Mouse (Mus musculus): ENCODE data around the gene Nol12. TPM values are rescaled to one million over a fixed set of nuclear protein-coding genes. Genes with fewer than 3 reads are reported as not detected.

Nol12 gene
- polyA plus RNA-seq, 1 experiment from 2014 or later, result 53.8 TPM

- Histone ChIP-seq H3K4me2 (replicated peaks) (no peak overlapping the region), H3K27ac (no peak overlapping the region), H3K9ac (no peak overlapping the region), H3K36me3 (peaks cover 61% of the 10 kb centered on the region), H3K4me3 (no peak overlapping the region), H3K9me3 (replicated peaks) (no peaks in the 10 kb centered on the region), H3K4me1 (peaks cover 20% of the 10 kb centered on the region), H3K27me3 (no peaks in the 10 kb centered on the region)
- ATAC-seq (ENCODE audit: low FRiP score), result no peak
- 89% methylated on average over 14 of the region's 14 CpGs for WGBS
Measured at GRCm38 (mm10) chr15:78989152-78990092, 54.7 kb downstream of the Nol12 start.

- ATAC-seq (ENCODE audit: low FRiP score), result no peak
- H3K27me3 ChIP-seq, result no peaks in the 10 kb centered on the region
- no peak overlapping the region for H3K4me2 ChIP-seq (replicated peaks)
- no peak overlapping the region for H3K27ac ChIP-seq
- peaks cover 66% of the 10 kb centered on the region for H3K36me3 ChIP-seq
- H3K9me3 ChIP-seq (replicated peaks), result no peaks in the 10 kb centered on the region
- 97% methylated on average over 9 of the region's 9 CpGs for WGBS
- H3K9ac ChIP-seq, result no peak overlapping the region
- peaks cover 13% of the 10 kb centered on the region for H3K4me1 ChIP-seq
- no peak overlapping the region for H3K4me3 ChIP-seq
Measured at GRCm38 (mm10) chr15:78990093-78990463, 55.3 kb downstream of the Nol12 start.

GRCm38 (mm10) chr15:78990970-78991525 is 56.3 kb downstream of the Nol12 start:
- Histone ChIP-seq H3K4me2 (replicated peaks) (no peak overlapping the region), H3K27ac (no peak overlapping the region), H3K36me3 (peaks cover 75% of the 10 kb centered on the region), H3K27me3 (no peaks in the 10 kb centered on the region), H3K4me3 (no peak overlapping the region), H3K9me3 (replicated peaks) (no peaks in the 10 kb centered on the region), H3K4me1 (peaks cover 13% of the 10 kb centered on the region), H3K9ac (no peak overlapping the region)
- no peak for ATAC-seq (ENCODE audit: low FRiP score)
- 95% methylated on average over 25 of the region's 25 CpGs for WGBS

- peaks cover 84% of the 10 kb centered on the region for H3K36me3 ChIP-seq
- no peak overlapping the region for H3K4me3 ChIP-seq
- no peak overlapping the region for H3K4me2 ChIP-seq (replicated peaks)
- H3K9ac ChIP-seq, result no peak overlapping the region
- no peaks in the 10 kb centered on the region for H3K27me3 ChIP-seq
- no peaks in the 10 kb centered on the region for H3K9me3 ChIP-seq (replicated peaks)
- no peak for ATAC-seq (ENCODE audit: low FRiP score)
- 94% methylated on average over 7 of the region's 7 CpGs for WGBS
- peaks cover 10% of the 10 kb centered on the region for H3K4me1 ChIP-seq
- H3K27ac ChIP-seq, result no peak overlapping the region
Measured at GRCm38 (mm10) chr15:78992235-78992634, 57.5 kb downstream of the Nol12 start.

- ATAC-seq (ENCODE audit: low FRiP score), result no peak
- Histone ChIP-seq H3K9ac (no peak overlapping the region), H3K4me2 (replicated peaks) (no peak overlapping the region), H3K27ac (no peak overlapping the region), H3K4me3 (no peak overlapping the region), H3K36me3 (peaks cover 87% of the 10 kb centered on the region), H3K9me3 (replicated peaks) (no peaks in the 10 kb centered on the region), H3K27me3 (no peaks in the 10 kb centered on the region), H3K4me1 (peaks cover 8% of the 10 kb centered on the region)
- WGBS, result 96% methylated on average over 24 of the region's 24 CpGs
Measured at GRCm38 (mm10) chr15:78992925-78993324, 58.2 kb downstream of the Nol12 start.

Small RNA genes within 50 kb of the gene (microRNA-seq; reads per million reads assigned to microRNA genes)
- gene Mir6955, result not detected

Other genes with a start within 250 kb of the Nol12 start
- gene Elfn2, start 216.2 kb upstream of the Nol12 start, polyA plus RNA-seq (2016; fragmentation: Nextera tagmentation; extraction: Ambion mirVana), result 2.4 and 2.5 TPM in 2 replicates
- gene Mfng, start 161.5 kb upstream of the Nol12 start, polyA plus RNA-seq (2016; fragmentation: Nextera tagmentation; extraction: Ambion mirVana), result 51.7 and 58.0 TPM in 2 replicates
- gene Card10, start 131.9 kb upstream of the Nol12 start, polyA plus RNA-seq (2016; fragmentation: Nextera tagmentation; extraction: Ambion mirVana), result 2.7 and 2.9 TPM in 2 replicates
- 15.1 and 15.6 TPM in 2 replicates for gene Cdc42ep1, start 92.3 kb upstream of the Nol12 start, polyA plus RNA-seq (2016; fragmentation: Nextera tagmentation; extraction: Ambion mirVana)
- not detected in 2 replicates for gene Lgals2, start 79.4 kb upstream of the Nol12 start, polyA plus RNA-seq (2016; fragmentation: Nextera tagmentation; extraction: Ambion mirVana)
- gene Gga1, start 57.7 kb upstream of the Nol12 start, polyA plus RNA-seq (2016; fragmentation: Nextera tagmentation; extraction: Ambion mirVana), result 54.3 and 58.7 TPM in 2 replicates
- 0.22 and 0.61 TPM in 2 replicates for gene Gm49510, start 35.3 kb upstream of the Nol12 start, polyA plus RNA-seq (2016; fragmentation: Nextera tagmentation; extraction: Ambion mirVana)
- 15.5 and 17.4 TPM in 2 replicates for gene Sh3bp1, start 35.2 kb upstream of the Nol12 start, polyA plus RNA-seq (2016; fragmentation: Nextera tagmentation; extraction: Ambion mirVana)
- 48.1 and 49.0 TPM in 2 replicates for gene Pdxp, start 21.0 kb upstream of the Nol12 start, polyA plus RNA-seq (2016; fragmentation: Nextera tagmentation; extraction: Ambion mirVana)
- gene Lgals1, start 8.2 kb upstream of the Nol12 start, polyA plus RNA-seq (2016; fragmentation: Nextera tagmentation; extraction: Ambion mirVana), result 569 and 595 TPM in 2 replicates
- gene Triobp, start 12.8 kb downstream of the Nol12 start, polyA plus RNA-seq (2016; fragmentation: Nextera tagmentation; extraction: Ambion mirVana), result 44.7 and 52.4 TPM in 2 replicates
- gene H1f0, start 93.5 kb downstream of the Nol12 start, polyA plus RNA-seq (2016; fragmentation: Nextera tagmentation; extraction: Ambion mirVana), result 456 and 488 TPM in 2 replicates
- gene Galr3, start 107.0 kb downstream of the Nol12 start, polyA plus RNA-seq (2016; fragmentation: Nextera tagmentation; extraction: Ambion mirVana), result not detected in 2 replicates
- gene Ankrd54, start 128.0 kb downstream of the Nol12 start, polyA plus RNA-seq (2016; fragmentation: Nextera tagmentation; extraction: Ambion mirVana), result 56.8 and 60.3 TPM in 2 replicates
- 190 and 196 TPM in 2 replicates for gene Eif3l, start 140.2 kb downstream of the Nol12 start, polyA plus RNA-seq (2016; fragmentation: Nextera tagmentation; extraction: Ambion mirVana)
- 12.4 and 16.3 TPM in 2 replicates for gene Micall1, start 174.0 kb downstream of the Nol12 start, polyA plus RNA-seq (2016; fragmentation: Nextera tagmentation; extraction: Ambion mirVana)
- 298 and 337 TPM in 2 replicates for gene Polr2f, start 206.1 kb downstream of the Nol12 start, polyA plus RNA-seq (2016; fragmentation: Nextera tagmentation; extraction: Ambion mirVana)
- gene 1700088E04Rik, start 206.3 kb downstream of the Nol12 start, polyA plus RNA-seq (2016; fragmentation: Nextera tagmentation; extraction: Ambion mirVana), result 13.4 and 15.8 TPM in 2 replicates
- gene Sox10, start 230.3 kb downstream of the Nol12 start, polyA plus RNA-seq (2016; fragmentation: Nextera tagmentation; extraction: Ambion mirVana), result 12.4 and 19.5 TPM in 2 replicates

Data from hindbrain, embryonic 12.5 days (tissue).